Mouse (Mus musculus) liver, embryonic 14.5 days (tissue): ENCODE measurements at regions not wholly inside any gene's neighbourhood (a gene's known extent, or its start where the extent isn't known, plus 50 kb on each side); places are given as distances from the start of the nearest gene placed in this dataset.

Source experiments
- CTCF ChIP-seq: IDR thresholded peaks from 2 replicates; pipeline ENCODE4 v1.5.1; 2016; ENCODE audit warnings: antibody characterized with exemption, low read depth, control low read depth
- EP300 ChIP-seq: IDR thresholded peaks from 2 replicates; pipeline ENCODE4 v1.6.1; 2016; ENCODE audit warnings: antibody characterized with exemption, low read depth

DNA sequence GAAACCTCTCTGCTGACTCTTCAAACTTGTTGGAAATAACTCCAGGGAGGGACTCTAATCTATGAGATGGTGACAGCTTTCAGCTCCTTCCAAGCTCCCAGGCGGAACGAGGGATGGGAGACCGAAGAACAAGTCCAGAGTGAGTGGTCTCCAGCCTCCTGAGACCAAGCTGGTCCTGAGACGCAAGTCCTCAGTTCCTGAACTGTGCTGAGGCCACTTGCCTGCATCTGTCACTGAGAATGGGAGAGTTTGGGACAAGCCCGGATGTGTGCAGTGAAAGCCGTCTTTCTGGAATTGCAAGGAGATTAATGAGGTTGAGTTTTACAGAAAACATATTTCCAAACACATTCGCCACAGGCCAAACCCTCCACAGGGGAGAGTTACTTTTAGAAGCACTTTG, 129.3 kb downstream of the Ngf start:
- TF ChIP-seq EP300 (no peak), CTCF (no peak)
